Mouse (Mus musculus) heart, postnatal 0 days (tissue): Measurements from ENCODE around the gene Glo1.

ENCODE experiments used
- CTCF ChIP-seq: IDR thresholded peaks from 2 replicates; pipeline ENCODE4 v1.5.1; 2016; ENCODE audit warnings: antibody characterized with exemption, control low read depth, low read depth
- EP300 ChIP-seq: IDR thresholded peaks from 2 replicates; pipeline ENCODE4 v1.6.1; 2016; ENCODE audit warnings: antibody characterized with exemption, low read depth

- TF ChIP-seq EP300 (no peak), CTCF (peak; percentile 68)
Measured at GRCm38 (mm10) chr17:30590417-30591198, 36.1 kb downstream of the Glo1 start.
